Mouse (Mus musculus): ENCODE measurements at regions not wholly inside any gene's neighbourhood (a gene's known extent, or its start where the extent isn't known, plus 50 kb on each side); places are given as distances from the start of the nearest gene placed in this dataset.

DNA sequence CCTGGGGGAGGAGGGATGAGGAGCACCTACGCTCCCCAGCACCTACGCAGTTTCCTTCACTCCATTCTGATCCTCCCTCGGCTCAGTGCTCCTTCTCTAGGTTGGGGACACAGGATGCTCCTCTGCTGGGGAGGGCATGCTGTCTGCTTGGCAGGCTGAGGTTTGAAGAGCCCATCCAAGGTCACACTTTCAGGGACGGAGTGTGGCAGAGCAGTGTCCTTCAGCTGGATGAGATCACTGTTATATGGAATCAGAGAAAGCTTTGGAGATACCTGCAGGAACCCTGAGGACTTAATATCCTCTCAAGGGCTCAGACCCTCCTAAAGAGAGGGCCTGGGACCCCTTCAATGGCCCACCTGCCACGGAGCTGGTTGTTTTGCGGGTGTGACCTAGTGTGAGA is 60.5 kb downstream of the Klhdc7a start:
- Histone ChIP-seq H3K27ac (no peak overlapping the region), H3K9me3 (ENCODE audit: low read length) (no peaks in the 10 kb centered on the region), H3K4me1 (ENCODE audit: insufficient read depth, low read length) (no peaks in the 10 kb centered on the region), H3K4me3 (ENCODE audit: low read length) (no peak overlapping the region), H3K27me3 (ENCODE audit: insufficient read depth, low read length) (no peaks in the 10 kb centered on the region), H3K4me2 (ENCODE audit: low read depth, low read length) (no peak overlapping the region), H3K9ac (replicated peaks; ENCODE audit: low read length) (no peak overlapping the region), H3K36me3 (ENCODE audit: insufficient read depth, low read length) (no peaks in the 10 kb centered on the region)
- WGBS = 96% methylated on average over 6 of the region's 6 CpGs
- ATAC-seq (no peak), DNase-seq (ENCODE audit: low spot score) (no peak)
- no peak for TF ChIP-seq CTCF (IDR thresholded peaks at IDR 0.05; ENCODE audit: low read depth)

DNA sequence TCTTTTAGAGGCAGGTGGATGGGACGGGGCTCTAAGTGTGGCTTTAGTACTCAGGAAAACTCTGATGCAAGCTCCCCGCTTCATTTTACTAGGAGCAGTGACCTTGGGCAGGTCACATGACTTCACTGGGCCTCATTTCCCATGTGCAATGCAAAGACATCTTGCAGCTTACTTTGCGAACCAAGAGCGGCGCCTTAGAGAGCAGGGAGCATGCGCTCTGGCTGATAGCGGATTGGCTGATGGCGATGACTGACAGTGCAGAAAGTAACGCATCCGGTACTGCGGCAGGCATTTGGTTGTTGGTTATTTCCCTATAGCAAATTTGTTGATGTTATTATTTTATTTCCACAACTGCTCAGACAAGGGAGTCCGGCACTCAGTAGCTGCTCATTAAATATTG is 61.6 kb downstream of the Klhdc7a start:
- H3K4me2 ChIP-seq (ENCODE audit: low read depth, low read length) = no peak overlapping the region
- no peaks in the 10 kb centered on the region for H3K9me3 ChIP-seq (ENCODE audit: low read length)
- DNase-seq (ENCODE audit: low spot score) (no peak), ATAC-seq (no peak)
- H3K4me1 ChIP-seq (ENCODE audit: insufficient read depth, low read length) = no peaks in the 10 kb centered on the region
- TF ChIP-seq CTCF (IDR thresholded peaks at IDR 0.05; ENCODE audit: low read depth) = no peak
- H3K4me3 ChIP-seq (ENCODE audit: low read length) = no peak overlapping the region
- H3K36me3 ChIP-seq (ENCODE audit: insufficient read depth, low read length) = no peaks in the 10 kb centered on the region
- no peaks in the 10 kb centered on the region for H3K27me3 ChIP-seq (ENCODE audit: insufficient read depth, low read length)
- 91% methylated on average over 12 of the region's 12 CpGs for WGBS
- H3K9ac ChIP-seq (replicated peaks; ENCODE audit: low read length) = no peak overlapping the region
- no peak overlapping the region for H3K27ac ChIP-seq

DNA sequence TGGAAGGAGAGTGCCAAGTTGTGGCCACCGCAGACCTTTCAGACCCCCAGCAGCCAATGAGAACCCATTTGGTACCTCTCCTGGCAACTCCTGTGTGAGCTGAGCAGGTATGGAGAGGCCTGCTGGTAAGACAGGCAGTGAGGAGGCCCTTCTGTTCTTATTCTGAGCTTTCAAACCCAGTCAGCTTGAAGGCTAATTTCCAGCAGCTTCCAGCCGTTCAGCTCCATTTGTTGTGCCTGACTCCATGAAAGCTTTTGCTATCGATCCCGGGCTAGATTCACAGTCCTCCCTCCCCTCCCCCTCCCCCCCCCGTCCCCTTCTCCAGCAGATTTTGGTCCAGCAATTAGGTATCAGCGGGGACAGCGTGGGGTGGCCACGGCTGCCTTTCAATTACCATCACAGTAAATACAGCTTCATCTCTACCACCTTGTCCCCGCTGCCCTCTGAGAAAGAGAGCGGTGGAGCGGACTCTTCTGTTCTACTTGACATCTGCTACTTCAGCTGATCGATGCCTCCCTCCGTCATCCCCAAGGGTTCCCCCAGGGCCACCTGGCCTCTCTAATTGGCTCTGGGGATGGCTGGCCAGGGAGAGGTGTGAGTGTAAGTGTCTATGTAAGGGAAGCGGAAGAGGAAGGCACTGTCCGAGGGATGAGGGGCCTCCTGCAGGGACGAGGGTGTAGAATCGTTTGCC is 62.6 kb downstream of the Klhdc7a start:
- Histone ChIP-seq H3K4me2 (ENCODE audit: low read depth, low read length) (no peak overlapping the region), H3K36me3 (ENCODE audit: insufficient read depth, low read length) (no peaks in the 10 kb centered on the region), H3K27me3 (ENCODE audit: insufficient read depth, low read length) (no peaks in the 10 kb centered on the region), H3K27ac (no peak overlapping the region; the same call in 1 of the 2 replicates), H3K9ac (replicated peaks; ENCODE audit: low read length) (no peak overlapping the region), H3K9me3 (ENCODE audit: low read length) (no peaks in the 10 kb centered on the region), H3K4me3 (ENCODE audit: low read length) (no peak overlapping the region), H3K4me1 (ENCODE audit: insufficient read depth, low read length) (no peaks in the 10 kb centered on the region)
- ATAC-seq (no peak), DNase-seq (ENCODE audit: low spot score) (no peak)
- WGBS = 25% methylated on average over 17 of the region's 17 CpGs
- TF ChIP-seq CTCF (IDR thresholded peaks at IDR 0.05; ENCODE audit: low read depth) = no peak

DNA sequence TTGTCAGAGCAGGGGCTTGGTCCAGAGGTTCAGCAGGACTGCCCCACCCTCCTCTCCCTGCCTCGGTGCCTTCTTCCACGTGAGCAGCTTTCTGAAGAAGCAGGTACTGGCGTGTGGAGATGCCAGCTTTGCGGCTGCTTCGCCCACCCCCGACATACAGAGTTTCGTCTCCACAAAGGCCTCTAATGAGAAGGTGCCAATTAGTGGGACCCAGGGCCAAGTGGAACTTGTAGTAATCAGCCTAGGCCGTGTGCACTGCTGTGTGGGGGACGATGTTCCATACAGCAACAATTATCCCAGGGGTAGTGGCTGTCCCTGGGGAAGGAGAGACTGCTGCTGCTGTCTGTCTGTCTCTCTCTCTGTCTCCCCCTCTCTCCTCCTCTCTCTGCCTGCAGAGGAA is 66.6 kb upstream of the Pax7 start:
- 50% methylated on average over 9 of the region's 9 CpGs for WGBS
- TF ChIP-seq CTCF (IDR thresholded peaks at IDR 0.05; ENCODE audit: low read depth) = no peak

DNA sequence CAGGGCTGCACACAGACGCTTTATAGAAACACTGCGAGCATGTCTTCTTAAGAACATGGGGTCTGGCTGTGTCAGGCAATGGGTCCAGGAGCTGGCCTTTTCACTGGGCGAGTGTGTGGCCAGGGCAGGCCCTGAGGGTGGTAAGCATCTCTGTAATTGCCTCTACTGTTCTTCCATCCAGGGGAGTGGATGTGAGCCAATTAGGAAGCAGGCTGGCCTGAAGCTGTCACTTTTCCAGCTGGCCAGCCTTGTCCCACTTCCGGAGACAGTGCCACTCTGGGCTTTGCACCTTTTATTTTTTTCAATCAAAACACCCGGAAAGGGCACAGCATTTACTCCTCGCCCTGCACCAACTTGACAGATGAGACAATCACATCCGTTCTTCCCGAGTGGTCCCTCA is 66.1 kb upstream of the Pax7 start:
- H3K4me2 ChIP-seq (ENCODE audit: low read depth, low read length) = no peak overlapping the region
- H3K9ac ChIP-seq (replicated peaks; ENCODE audit: low read length) = no peak overlapping the region
- WGBS = 40% methylated on average over 8 of the region's 8 CpGs
- TF ChIP-seq CTCF (IDR thresholded peaks at IDR 0.05; ENCODE audit: low read depth) = no peak
- no peak overlapping the region for H3K27ac ChIP-seq
- H3K36me3 ChIP-seq (ENCODE audit: insufficient read depth, low read length) = no peaks in the 10 kb centered on the region
- no peaks in the 10 kb centered on the region for H3K27me3 ChIP-seq (ENCODE audit: insufficient read depth, low read length)
- no peaks in the 10 kb centered on the region for H3K4me1 ChIP-seq (ENCODE audit: insufficient read depth, low read length)
- no peak overlapping the region for H3K4me3 ChIP-seq (ENCODE audit: low read length)
- DNase-seq (ENCODE audit: low spot score) (no peak), ATAC-seq (no peak)
- H3K9me3 ChIP-seq (ENCODE audit: low read length) = no peaks in the 10 kb centered on the region

More for the DNA sequence above, 66.6 kb upstream of the Pax7 start:
- H3K4me3 ChIP-seq (ENCODE audit: low read length) = no peak overlapping the region
- DNase-seq (ENCODE audit: low spot score) (no peak), ATAC-seq (no peak)
- no peak overlapping the region for H3K4me2 ChIP-seq (ENCODE audit: low read depth, low read length)
- H3K27ac ChIP-seq = no peak overlapping the region
- H3K9ac ChIP-seq (replicated peaks; ENCODE audit: low read length) = no peak overlapping the region
- no peaks in the 10 kb centered on the region for H3K4me1 ChIP-seq (ENCODE audit: insufficient read depth, low read length)
- no peaks in the 10 kb centered on the region for H3K9me3 ChIP-seq (ENCODE audit: low read length)
- H3K27me3 ChIP-seq (ENCODE audit: insufficient read depth, low read length) = no peaks in the 10 kb centered on the region
- no peaks in the 10 kb centered on the region for H3K36me3 ChIP-seq (ENCODE audit: insufficient read depth, low read length)

DNA sequence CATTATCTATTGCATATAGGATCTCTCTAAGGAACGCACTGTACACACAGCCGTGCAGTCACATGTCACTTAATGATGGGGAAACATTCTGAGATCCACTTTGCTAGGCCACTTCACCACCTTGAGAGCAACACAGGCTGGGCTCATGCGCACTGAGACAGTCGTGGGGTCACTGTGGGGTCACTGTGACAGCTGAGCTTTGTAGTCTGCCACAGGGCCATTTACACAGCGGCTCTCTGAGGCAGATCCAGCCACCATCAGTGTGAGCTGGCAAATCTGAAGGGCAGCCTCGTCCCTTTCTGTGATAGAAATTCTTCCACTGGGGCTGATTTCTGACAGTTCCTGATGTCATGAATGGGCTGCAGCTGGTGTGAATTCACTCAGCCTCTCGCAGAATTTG is 59.4 kb upstream of the Pax7 start:
- H3K36me3 ChIP-seq (ENCODE audit: insufficient read depth, low read length) = no peaks in the 10 kb centered on the region
- H3K4me1 ChIP-seq (ENCODE audit: insufficient read depth, low read length) = no peaks in the 10 kb centered on the region
- no peak overlapping the region for H3K9ac ChIP-seq (replicated peaks; ENCODE audit: low read length)
- TF ChIP-seq CTCF (IDR thresholded peaks at IDR 0.05; ENCODE audit: low read depth) = no peak
- no peaks in the 10 kb centered on the region for H3K9me3 ChIP-seq (ENCODE audit: low read length)
- WGBS = 54% methylated on average over 7 of the region's 7 CpGs
- no peak for ATAC-seq
- H3K4me3 ChIP-seq (ENCODE audit: low read length) = no peak overlapping the region
- no peak for DNase-seq (ENCODE audit: low spot score)
- H3K4me2 ChIP-seq (ENCODE audit: low read depth, low read length) = no peak overlapping the region
- no peak overlapping the region for H3K27ac ChIP-seq
- no peaks in the 10 kb centered on the region for H3K27me3 ChIP-seq (ENCODE audit: insufficient read depth, low read length)

DNA sequence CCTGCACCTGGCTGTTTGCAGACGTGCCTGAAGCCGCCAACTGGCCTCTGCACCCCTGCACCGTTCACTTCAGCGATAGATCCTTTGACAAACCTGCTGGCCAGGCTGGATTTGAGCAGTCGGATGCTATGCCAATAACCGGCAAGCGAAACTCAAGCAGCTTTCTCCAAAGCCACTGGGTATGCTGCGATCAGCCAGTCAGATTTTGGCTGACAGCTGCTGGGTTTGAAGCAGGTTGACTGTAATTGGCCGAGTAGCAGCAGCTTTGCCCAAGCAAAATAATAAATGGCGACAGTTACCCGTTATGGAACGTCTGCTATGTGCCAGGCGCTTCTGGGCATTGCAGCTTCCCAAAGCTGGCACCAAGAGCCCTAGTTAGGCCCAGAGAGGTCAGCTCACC is 55.7 kb upstream of the Pax7 start:
- Histone ChIP-seq H3K27me3 (ENCODE audit: insufficient read depth, low read length) (no peaks in the 10 kb centered on the region), H3K4me3 (ENCODE audit: low read length) (no peak overlapping the region), H3K36me3 (ENCODE audit: insufficient read depth, low read length) (no peaks in the 10 kb centered on the region), H3K4me1 (ENCODE audit: insufficient read depth, low read length) (no peaks in the 10 kb centered on the region), H3K4me2 (ENCODE audit: low read depth, low read length) (no peak overlapping the region), H3K9me3 (ENCODE audit: low read length) (no peaks in the 10 kb centered on the region), H3K9ac (replicated peaks; ENCODE audit: low read length) (no peak overlapping the region), H3K27ac (no peak overlapping the region)
- DNase-seq (ENCODE audit: low spot score) (peak; percentile 64), ATAC-seq (no peak)
- 63% methylated on average over 13 of the region's 13 CpGs for WGBS
- no peak for TF ChIP-seq CTCF (IDR thresholded peaks at IDR 0.05; ENCODE audit: low read depth)

All from hindbrain, postnatal 0 days (tissue).